Mouse (Mus musculus) ES-Bruce4 (cell line): ENCODE measurements around the gene Syvn1.

ENCODE experiments used
- CTCF ChIP-seq: IDR thresholded peaks from one replicate; pipeline ENCODE4 v1.8.1; 2011; ENCODE audit warnings: low read depth, low read length
- EP300 ChIP-seq: IDR thresholded peaks from 2 replicates; pipeline ENCODE4 v1.6.1; 2011; ENCODE audit warnings: low read depth, low read length; ENCODE audit not compliant: insufficient read depth
- POLR2A ChIP-seq: IDR thresholded peaks from one replicate; pipeline ENCODE4 v1.8.1; 2011; ENCODE audit warnings: low read length; ENCODE audit not compliant: insufficient read depth

GRCm38 (mm10) chr19:6042293-6042692 is 4.1 kb upstream of the Syvn1 start:
- TF ChIP-seq CTCF (no peak), EP300 (no peak), POLR2A (no peak)
